Mouse (Mus musculus): ENCODE measurements around the gene Lrrc23. TPM values are rescaled to one million over a fixed set of nuclear protein-coding genes. Genes with fewer than 3 reads are reported as not detected.
A peak's percentile ranks its signal among the peaks of the same experiment; 100 is the strongest.

Gene Lrrc23
- polyA plus RNA-seq (2012; rRNA removed): 4.9 and 6.7 TPM in 2 replicates

- DNase-seq: peak in 1 of 2 experiments; percentile 54
- WGBS: 5% methylated on average over 23 of the region's 23 CpGs
- Histone ChIP-seq H3K4me1 (ENCODE audit: control insufficient read depth, insufficient read depth, low read length) (peaks cover 5% of the 10 kb centered on the region; the same call in 1 of the 2 replicates), H3K4me3 (replicated peaks; ENCODE audit: insufficient read depth, low read depth, low read length) (peak within 1 kb of the TSS; percentile 39), H3K27ac (ENCODE audit: insufficient read depth, low read length) (no peak within 1 kb of the TSS), H3K27me3 (ENCODE audit: control insufficient read depth, insufficient read depth, low read length) (no peaks in the 10 kb centered on the region)
- TF ChIP-seq CTCF (IDR thresholded peaks at IDR 0.05; ENCODE audit: borderline replicate concordance, insufficient read depth, low read depth, low read length) (no peak), POLR2A (IDR thresholded peaks at IDR 0.05; ENCODE audit: borderline replicate concordance, insufficient read depth, low read length) (no peak)
Observed at GRCm38 (mm10) chr6:124779222-124779983, at the start of gene Lrrc23. Gene Lrrc23 (minus strand): TSS chr6:124779727.

GRCm38 (mm10) chr6:124828101-124828592 is 48.6 kb upstream of the Lrrc23 start:
- no peak overlapping the region; the same call in 1 of the 2 replicates for H3K27ac ChIP-seq (ENCODE audit: insufficient read depth, low read length)
- no peak for TF ChIP-seq CTCF (IDR thresholded peaks at IDR 0.05; ENCODE audit: borderline replicate concordance, insufficient read depth, low read depth, low read length)
- no peak for TF ChIP-seq POLR2A (IDR thresholded peaks at IDR 0.05; ENCODE audit: borderline replicate concordance, insufficient read depth, low read length)
- WGBS: 15% methylated on average over 10 of the region's 10 CpGs
- DNase-seq: peak; percentile 49 to 51
- no peaks in the 10 kb centered on the region for H3K4me1 ChIP-seq (ENCODE audit: control insufficient read depth, insufficient read depth, low read length)
- peak overlapping the region; percentile 66 for H3K4me3 ChIP-seq (replicated peaks; ENCODE audit: insufficient read depth, low read depth, low read length)
- no peaks in the 10 kb centered on the region for H3K27me3 ChIP-seq (ENCODE audit: control insufficient read depth, insufficient read depth, low read length)

GRCm38 (mm10) chr6:124822049-124822448 is 42.5 kb upstream of the Lrrc23 start:
- no peak overlapping the region for H3K27ac ChIP-seq (ENCODE audit: insufficient read depth, low read length)
- no peaks in the 10 kb centered on the region for H3K27me3 ChIP-seq (ENCODE audit: control insufficient read depth, insufficient read depth, low read length)
- no peaks in the 10 kb centered on the region for H3K4me1 ChIP-seq (ENCODE audit: control insufficient read depth, insufficient read depth, low read length)
- WGBS: 98% methylated on average over 4 of the region's 4 CpGs
- no peak overlapping the region for H3K4me3 ChIP-seq (replicated peaks; ENCODE audit: insufficient read depth, low read depth, low read length)
- no peak for DNase-seq
- TF ChIP-seq POLR2A (IDR thresholded peaks at IDR 0.05; ENCODE audit: borderline replicate concordance, insufficient read depth, low read length) (no peak), CTCF (IDR thresholded peaks at IDR 0.05; ENCODE audit: borderline replicate concordance, insufficient read depth, low read depth, low read length) (no peak)

GRCm38 (mm10) chr6:124820891-124821290 is 41.4 kb upstream of the Lrrc23 start:
- Histone ChIP-seq H3K27me3 (ENCODE audit: control insufficient read depth, insufficient read depth, low read length) (no peaks in the 10 kb centered on the region), H3K4me3 (replicated peaks; ENCODE audit: insufficient read depth, low read depth, low read length) (no peak overlapping the region), H3K27ac (ENCODE audit: insufficient read depth, low read length) (no peak overlapping the region), H3K4me1 (ENCODE audit: control insufficient read depth, insufficient read depth, low read length) (no peaks in the 10 kb centered on the region)
- DNase-seq: no peak
- 93% methylated on average over 5 of the region's 5 CpGs for WGBS
- TF ChIP-seq CTCF (IDR thresholded peaks at IDR 0.05; ENCODE audit: borderline replicate concordance, insufficient read depth, low read depth, low read length) (no peak), POLR2A (IDR thresholded peaks at IDR 0.05; ENCODE audit: borderline replicate concordance, insufficient read depth, low read length) (no peak)

- H3K27me3 ChIP-seq (ENCODE audit: control insufficient read depth, insufficient read depth, low read length): no peaks in the 10 kb centered on the region
- no peak overlapping the region for H3K4me3 ChIP-seq (replicated peaks; ENCODE audit: insufficient read depth, low read depth, low read length)
- 91% methylated on average over 8 of the region's 8 CpGs for WGBS
- no peak overlapping the region for H3K27ac ChIP-seq (ENCODE audit: insufficient read depth, low read length)
- TF ChIP-seq CTCF (IDR thresholded peaks at IDR 0.05; ENCODE audit: borderline replicate concordance, insufficient read depth, low read depth, low read length): no peak
- TF ChIP-seq POLR2A (IDR thresholded peaks at IDR 0.05; ENCODE audit: borderline replicate concordance, insufficient read depth, low read length): no peak
- DNase-seq: no peak
- peaks cover 5% of the 10 kb centered on the region for H3K4me1 ChIP-seq (ENCODE audit: control insufficient read depth, insufficient read depth, low read length)
Observed at GRCm38 (mm10) chr6:124817971-124818370, 38.4 kb upstream of the Lrrc23 start.

DNA sequence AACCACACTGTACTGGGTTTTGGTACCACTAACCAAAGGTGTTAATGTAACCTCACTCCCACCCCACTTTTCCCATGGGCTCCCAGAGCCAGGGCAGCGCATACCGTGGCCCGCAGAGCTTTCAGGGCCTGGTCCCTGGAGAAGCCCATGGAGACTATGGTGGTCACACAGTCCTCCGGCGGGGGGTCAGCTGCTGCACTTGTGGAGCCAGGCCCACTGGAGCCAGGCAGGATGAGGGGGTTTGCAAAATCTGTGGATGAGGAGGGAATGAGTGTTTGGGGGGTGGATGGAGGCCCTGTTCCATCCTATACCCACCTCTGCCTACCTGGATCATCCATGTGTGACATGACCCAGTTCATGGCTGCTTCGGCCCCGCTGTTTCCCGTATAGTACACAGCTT is 38.0 kb upstream of the Lrrc23 start:
- Histone ChIP-seq H3K27me3 (ENCODE audit: control insufficient read depth, insufficient read depth, low read length) (no peaks in the 10 kb centered on the region), H3K4me1 (ENCODE audit: control insufficient read depth, insufficient read depth, low read length) (peaks cover 5% of the 10 kb centered on the region), H3K4me3 (replicated peaks; ENCODE audit: insufficient read depth, low read depth, low read length) (no peak overlapping the region), H3K27ac (ENCODE audit: insufficient read depth, low read length) (no peak overlapping the region)
- TF ChIP-seq CTCF (IDR thresholded peaks at IDR 0.05; ENCODE audit: borderline replicate concordance, insufficient read depth, low read depth, low read length) (no peak), POLR2A (IDR thresholded peaks at IDR 0.05; ENCODE audit: borderline replicate concordance, insufficient read depth, low read length) (no peak)
- 94% methylated on average over 8 of the region's 8 CpGs for WGBS
- no peak for DNase-seq

DNA sequence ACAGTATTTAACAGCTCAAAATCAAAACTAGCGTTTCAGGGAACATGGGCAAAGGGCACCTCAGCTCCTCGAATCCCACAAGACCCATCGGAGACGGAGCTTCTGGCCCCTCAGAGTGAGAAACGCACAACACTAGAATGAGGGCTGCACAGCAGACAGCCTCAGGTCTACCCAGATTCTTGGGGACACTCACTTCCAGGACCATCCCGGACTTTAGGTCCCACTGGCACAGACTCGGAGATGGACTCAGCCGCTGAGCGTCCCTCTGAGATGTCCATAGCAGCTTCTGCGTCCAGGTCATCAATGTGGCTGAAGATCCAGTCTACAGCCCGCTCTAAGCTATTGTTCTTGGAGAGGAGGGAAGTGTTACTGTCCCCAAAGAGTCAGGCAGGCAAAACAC is 37.6 kb upstream of the Lrrc23 start:
- TF ChIP-seq POLR2A (IDR thresholded peaks at IDR 0.05; ENCODE audit: borderline replicate concordance, insufficient read depth, low read length) (no peak), CTCF (IDR thresholded peaks at IDR 0.05; ENCODE audit: borderline replicate concordance, insufficient read depth, low read depth, low read length) (no peak)
- H3K27ac ChIP-seq (ENCODE audit: insufficient read depth, low read length): no peak overlapping the region
- peaks cover 8% of the 10 kb centered on the region for H3K4me1 ChIP-seq (ENCODE audit: control insufficient read depth, insufficient read depth, low read length)
- H3K4me3 ChIP-seq (replicated peaks; ENCODE audit: insufficient read depth, low read depth, low read length): no peak overlapping the region
- 93% methylated on average over 11 of the region's 11 CpGs for WGBS
- no peaks in the 10 kb centered on the region for H3K27me3 ChIP-seq (ENCODE audit: control insufficient read depth, insufficient read depth, low read length)
- DNase-seq: no peak

DNA sequence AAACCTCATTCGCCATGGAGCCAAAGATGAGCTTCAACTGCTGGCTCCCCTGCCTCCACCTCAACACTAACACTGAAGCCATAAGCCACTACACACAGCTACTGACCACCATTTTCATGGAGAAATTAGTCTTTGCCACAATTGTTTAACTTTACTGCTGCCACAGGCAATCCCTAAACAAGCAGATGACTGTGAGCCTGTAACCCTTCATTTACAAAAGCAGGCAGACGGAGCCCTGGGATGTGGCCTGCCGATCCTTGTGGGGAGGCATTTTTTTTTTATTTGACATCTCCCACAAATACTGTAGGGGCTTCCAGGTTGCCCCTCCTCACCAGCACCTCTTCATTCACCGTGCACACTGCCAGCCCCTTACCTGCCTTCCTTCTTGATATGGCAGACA is 37.1 kb upstream of the Lrrc23 start:
- peaks cover 13% of the 10 kb centered on the region for H3K4me1 ChIP-seq (ENCODE audit: control insufficient read depth, insufficient read depth, low read length)
- H3K27ac ChIP-seq (ENCODE audit: insufficient read depth, low read length): no peak overlapping the region
- TF ChIP-seq CTCF (IDR thresholded peaks at IDR 0.05; ENCODE audit: borderline replicate concordance, insufficient read depth, low read depth, low read length) (no peak), POLR2A (IDR thresholded peaks at IDR 0.05; ENCODE audit: borderline replicate concordance, insufficient read depth, low read length) (no peak)
- WGBS: 83% methylated on average over 4 of the region's 4 CpGs
- H3K27me3 ChIP-seq (ENCODE audit: control insufficient read depth, insufficient read depth, low read length): no peaks in the 10 kb centered on the region
- no peak for DNase-seq
- no peak overlapping the region for H3K4me3 ChIP-seq (replicated peaks; ENCODE audit: insufficient read depth, low read depth, low read length)

All from cerebellum, adult 2 months (tissue).